Mouse (Mus musculus): ENCODE data around the gene Irak2.

Irak2 gene

GRCm38 (mm10) chr6:113638302-113639040 is at the start of gene Irak2:
Gene Irak2 (plus strand): TSS chr6:113638467.
- peak; percentile 86 to 90 for DNase-seq (ENCODE audit: low spot score in 2 of 2)

DNA sequence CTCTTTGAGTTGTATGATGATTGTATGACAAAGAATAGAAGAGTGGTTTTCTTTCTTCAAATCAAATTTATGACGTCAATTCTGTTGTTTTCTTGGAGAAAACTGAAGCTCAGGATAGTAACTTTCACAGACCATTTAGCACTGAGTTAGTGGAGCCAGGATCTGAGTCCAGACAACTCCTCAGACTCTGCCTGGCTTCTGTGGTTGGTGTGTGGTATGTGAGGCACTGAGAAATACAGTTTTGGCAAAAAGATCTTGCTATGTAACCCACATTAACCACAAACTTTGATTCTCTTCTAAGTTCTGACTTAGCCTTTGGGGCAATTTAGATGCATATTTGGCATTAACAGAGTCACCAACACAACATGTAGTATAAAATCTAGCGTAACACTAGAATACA is 45.6 kb upstream of the Irak2 start:
- no peak for DNase-seq (ENCODE audit: low spot score in 2 of 2)

DNA sequence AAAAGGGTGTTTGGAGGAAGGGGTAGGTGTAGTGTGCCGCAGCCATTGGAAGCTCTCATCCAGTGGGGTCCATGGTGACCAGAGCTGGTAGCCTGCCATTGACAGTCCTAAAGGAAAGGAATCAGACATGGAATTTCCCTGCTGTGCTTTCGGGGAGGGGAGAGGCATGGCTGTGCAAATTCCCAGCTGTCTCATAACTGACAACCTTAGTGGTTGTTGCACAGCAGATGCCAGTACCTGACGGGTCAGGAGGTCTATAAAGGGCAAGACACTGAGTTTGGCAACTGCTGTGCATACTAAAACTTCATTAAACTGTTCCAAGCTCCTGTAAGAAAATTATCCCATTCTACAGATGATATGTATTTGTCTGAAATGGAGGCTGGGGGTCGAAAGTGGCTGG is 40.3 kb upstream of the Irak2 start:
- no peak for DNase-seq (ENCODE audit: low spot score in 2 of 2)

DNA sequence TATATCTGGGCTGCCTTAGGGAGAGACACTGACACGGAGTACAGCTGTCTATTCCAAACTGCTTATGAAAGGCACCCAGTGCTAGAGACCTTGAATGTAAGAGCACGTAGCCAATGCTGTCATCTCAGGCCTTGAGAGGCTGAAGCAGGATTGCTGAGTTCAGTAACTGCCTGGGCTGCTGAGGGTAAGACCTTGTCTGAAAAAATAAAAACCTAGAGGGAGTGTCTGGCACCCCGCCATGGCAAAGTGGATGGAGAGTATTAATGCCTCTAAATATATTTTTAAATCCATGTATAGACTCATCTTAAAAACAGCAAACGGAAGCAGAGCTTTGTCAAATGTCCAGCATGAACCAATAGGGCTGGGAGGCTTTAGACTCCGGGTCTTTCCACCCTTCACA is 38.4 kb upstream of the Irak2 start:
- no peak for DNase-seq (ENCODE audit: low spot score in 2 of 2)

GRCm38 (mm10) chr6:113600543-113601139 is 37.6 kb upstream of the Irak2 start, which contains the start of gene Fancd2os:
Gene Fancd2os (minus strand): TSS chr6:113600715.
- DNase-seq (ENCODE audit: low spot score in 2 of 2), result no peak

GRCm38 (mm10) chr6:113602821-113603220 is 35.4 kb upstream of the Irak2 start:
- DNase-seq (ENCODE audit: low spot score in 2 of 2), result no peak

GRCm38 (mm10) chr6:113603993-113604392 is 34.3 kb upstream of the Irak2 start:
- no peak for DNase-seq (ENCODE audit: low spot score in 2 of 2)

- DNase-seq (ENCODE audit: low spot score in 2 of 2), result peak; percentile 80 to 82
Observed at GRCm38 (mm10) chr6:113604432-113605223, 33.6 kb upstream of the Irak2 start, which contains the start of gene Brk1. Gene Brk1 (plus strand): TSS chr6:113604772.

DNA sequence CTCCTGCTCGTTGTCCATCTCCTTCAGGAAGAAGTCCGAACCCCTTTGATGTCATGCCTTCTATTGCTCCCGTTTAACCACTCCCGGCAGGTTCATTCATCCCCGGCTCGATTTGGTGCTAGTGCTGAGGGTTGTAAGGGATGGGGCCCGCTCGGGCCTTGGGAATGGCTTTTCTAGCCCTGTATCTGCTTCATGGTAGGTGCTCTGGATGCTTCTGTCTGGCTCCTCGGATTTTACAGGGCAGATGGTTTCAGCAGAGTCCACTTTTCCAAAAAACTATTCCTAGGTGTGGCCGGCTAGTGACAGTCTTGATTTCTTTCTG is 33.1 kb upstream of the Irak2 start:
- DNase-seq (ENCODE audit: low spot score in 2 of 2), result no peak

DNA sequence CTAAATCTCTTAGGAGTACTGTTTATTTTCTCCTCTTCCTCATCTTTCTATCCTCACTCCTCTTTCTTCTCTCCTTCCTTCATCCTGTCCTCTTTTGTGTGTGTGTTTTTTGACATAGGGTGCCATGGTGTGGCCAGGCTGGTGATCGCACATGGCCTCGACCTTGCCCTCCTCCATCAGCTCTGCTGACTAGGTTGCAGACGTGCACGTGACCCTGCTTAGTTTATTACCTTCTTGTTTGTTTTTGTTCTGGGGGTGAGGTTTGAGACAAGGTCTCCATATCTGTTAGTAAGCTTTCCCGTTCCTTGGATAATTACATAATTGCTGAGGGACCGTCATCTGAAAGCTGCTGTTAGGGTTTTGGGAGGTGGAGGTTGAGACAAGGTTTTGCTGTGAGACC is 29.4 kb upstream of the Irak2 start:
- no peak for DNase-seq (ENCODE audit: low spot score in 2 of 2)

DNA sequence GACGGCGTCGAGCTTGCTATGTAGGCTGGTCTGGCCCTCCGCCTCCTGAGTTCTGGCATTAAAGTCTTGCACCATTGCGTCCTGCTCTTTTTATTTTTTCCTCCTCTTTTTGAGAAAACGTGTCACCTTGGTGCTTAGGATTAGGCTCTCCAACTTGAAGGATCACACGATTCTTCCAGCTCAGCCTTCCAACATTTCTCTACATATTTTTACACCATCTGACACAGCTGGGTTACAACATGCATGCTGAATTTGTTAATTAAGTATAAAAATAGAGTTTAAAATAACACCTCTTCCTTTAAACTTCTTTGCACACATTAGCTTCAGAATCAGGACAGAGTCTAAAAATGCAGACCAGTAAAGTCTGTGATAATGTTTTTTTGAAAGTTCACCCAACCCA is 29.0 kb upstream of the Irak2 start:
- DNase-seq (ENCODE audit: low spot score in 2 of 2), result no peak

GRCm38 (mm10) chr6:113612258-113612969 is 25.9 kb upstream of the Irak2 start:
- DNase-seq (ENCODE audit: low spot score in 2 of 2), result no peak

GRCm38 (mm10) chr6:113614152-113614551 is 24.1 kb upstream of the Irak2 start:
- no peak for DNase-seq (ENCODE audit: low spot score in 2 of 2)

DNA sequence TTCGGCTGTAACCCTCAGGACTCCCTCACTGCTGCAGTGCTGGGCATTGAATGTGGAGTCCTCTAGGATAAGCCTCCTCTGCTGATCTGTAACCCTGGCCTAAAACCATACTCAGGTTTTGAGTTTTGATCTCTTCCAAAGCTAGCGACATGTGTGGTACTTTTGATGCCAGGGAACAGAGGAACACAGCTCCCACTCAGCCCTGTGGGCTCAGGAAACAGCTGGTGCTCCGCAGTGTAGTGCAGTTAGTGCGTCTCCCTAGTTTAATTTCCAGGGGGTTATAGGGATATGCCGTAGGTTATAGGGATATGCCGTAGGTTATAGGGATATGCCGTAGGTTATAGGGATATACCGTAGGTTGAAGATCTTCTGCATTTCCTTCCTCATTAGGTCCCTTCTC is 23.3 kb upstream of the Irak2 start:
- no peak for DNase-seq (ENCODE audit: low spot score in 2 of 2)

DNA sequence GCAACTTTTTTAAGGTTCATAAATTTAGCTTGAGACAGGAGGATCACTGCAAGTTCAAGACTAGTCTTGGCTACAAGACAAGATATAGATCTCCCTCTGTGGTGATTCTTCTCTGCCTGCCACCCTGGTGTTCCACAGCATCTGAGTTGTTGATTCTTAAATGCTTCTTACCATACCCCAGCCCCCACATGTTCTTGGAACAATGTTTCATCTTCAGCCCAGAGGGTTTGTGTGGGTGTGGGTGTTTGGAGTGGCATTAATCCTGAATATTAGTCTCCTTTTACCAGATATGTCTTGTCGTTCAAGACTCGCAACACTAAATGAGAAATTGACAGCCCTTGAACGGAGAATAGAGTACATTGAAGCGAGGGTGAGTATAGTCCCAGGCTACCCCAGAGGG is 22.8 kb upstream of the Irak2 start:
- DNase-seq (ENCODE audit: low spot score in 2 of 2), result no peak

DNA sequence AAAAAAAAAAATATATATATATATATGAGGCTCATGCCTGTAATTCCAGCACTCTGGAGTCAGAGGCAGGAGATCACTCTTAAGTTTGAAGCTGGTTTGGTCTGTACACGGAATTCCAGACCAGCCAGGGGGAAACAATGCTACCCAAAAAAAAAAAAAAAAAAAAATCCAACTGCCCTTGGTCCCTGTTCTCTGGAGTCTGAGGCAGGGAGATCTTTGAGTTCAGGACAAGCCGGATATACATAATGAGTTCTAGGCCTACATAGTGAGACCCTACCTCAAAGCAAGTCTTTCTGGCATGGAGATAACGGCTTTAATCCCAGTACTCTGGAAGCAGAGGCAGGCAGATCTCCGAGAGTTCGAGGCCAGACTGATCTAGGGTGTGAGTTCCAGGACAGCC is 14.9 kb upstream of the Irak2 start:
- no peak for DNase-seq (ENCODE audit: low spot score in 2 of 2)

DNA sequence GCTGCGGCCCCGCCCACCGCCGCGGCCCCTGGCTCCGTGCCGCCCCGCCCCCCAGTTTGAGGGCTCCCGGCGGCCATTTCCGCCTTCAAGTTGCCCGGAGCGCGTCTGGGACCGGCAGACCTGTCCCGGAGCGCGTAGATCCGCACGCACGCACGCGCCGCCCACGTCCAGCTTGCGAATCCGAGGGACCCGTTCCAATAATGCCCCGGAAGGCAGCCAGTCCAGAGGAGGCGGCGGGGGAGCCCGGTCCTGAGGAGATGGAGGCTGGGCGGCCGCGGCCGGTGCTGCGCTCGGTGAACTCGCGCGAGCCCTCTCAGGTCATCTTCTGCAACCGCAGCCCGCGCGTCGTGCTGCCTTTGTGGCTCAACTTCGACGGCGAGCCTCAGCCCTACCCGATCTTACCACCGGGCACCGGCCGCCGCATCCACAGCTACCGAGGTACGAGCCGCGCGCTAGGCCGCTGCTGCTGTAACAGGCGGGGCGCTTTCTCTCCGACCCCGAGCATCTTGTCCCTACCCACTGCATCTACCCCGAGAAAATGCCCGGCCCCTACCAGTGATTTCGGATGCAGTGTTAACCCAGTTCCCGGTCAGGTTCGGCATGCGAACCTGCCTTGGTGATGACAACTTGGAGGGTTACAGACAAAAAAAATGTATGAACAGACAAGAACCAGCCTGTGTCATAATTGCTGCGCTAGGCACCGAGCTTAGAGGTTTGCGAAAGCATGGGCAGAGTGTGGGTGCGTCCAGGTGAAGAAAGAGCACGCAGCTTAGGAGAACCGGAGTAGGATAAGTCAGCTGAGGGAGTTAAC is 14.1 kb upstream of the Irak2 start, which contains the start of gene Vhl:
Gene Vhl, plus strand, starts transcription at position 19 of the 811 bp plus-strand sequence.
- peak; percentile 77 to 81 for DNase-seq (ENCODE audit: low spot score in 2 of 2)

- DNase-seq (ENCODE audit: low spot score in 2 of 2), result no peak
Observed at GRCm38 (mm10) chr6:113624989-113625770, 13.1 kb upstream of the Irak2 start.

- DNase-seq (ENCODE audit: low spot score in 2 of 2), result no peak
Observed at GRCm38 (mm10) chr6:113630322-113630721, 7.9 kb upstream of the Irak2 start.

GRCm38 (mm10) chr6:113632863-113633262 is 5.4 kb upstream of the Irak2 start:
- DNase-seq (ENCODE audit: low spot score in 2 of 2), result no peak
